In genomic region chr12:40464282-40464681, GRCm38 (mm10) we compare ENCODE assay signal across 8 mouse cellular contexts. TPM values are rescaled to one million over a fixed set of nuclear protein-coding genes. Genes with fewer than 3 reads are reported as not detected.
DNase-seq lines count a peak whose midpoint lies in the region; ATAC-seq and TF ChIP-seq lines count a peak whose summit lies in the region.

No protein-coding gene starts in this region.

- DNase-seq in lung, embryonic 14.5 days, result no peak
- no peak for DNase-seq in lung, postnatal 10 days
- peak; percentile 89 to 91 for DNase-seq in cerebellum, postnatal 25 days
- DNase-seq in midbrain, postnatal 0 days (ENCODE audit: low spot score), result no peak
- DNase-seq in liver, result no peak
- no peak for DNase-seq in T-cell, adult 2 months (ENCODE audit: low spot score)
- no peak for DNase-seq in ovary, postnatal 10 days (ENCODE audit: low spot score)

- no peak for TF ChIP-seq CTCF in lung, embryonic 14.5 days (IDR thresholded peaks at IDR 0.05; ENCODE audit: low read depth)
- TF ChIP-seq CTCF in midbrain, postnatal 0 days (IDR thresholded peaks at IDR 0.05), result no peak

- no peaks in the 10 kb centered on the region for H3K27me3 ChIP-seq in lung, embryonic 14.5 days (ENCODE audit: insufficient read depth, low read length)
- H3K27me3 ChIP-seq in heart, embryonic 15.5 days, result no peaks in the 10 kb centered on the region
- no peaks in the 10 kb centered on the region for H3K27me3 ChIP-seq in midbrain, postnatal 0 days (ENCODE audit: insufficient read depth, low read length)

- H3K9me3 ChIP-seq in lung, embryonic 14.5 days (ENCODE audit: low read depth, low read length), result no peaks in the 10 kb centered on the region
- no peaks in the 10 kb centered on the region for H3K9me3 ChIP-seq in heart, embryonic 15.5 days (replicated peaks)
- no peaks in the 10 kb centered on the region for H3K9me3 ChIP-seq in midbrain, postnatal 0 days (ENCODE audit: low read length)

- no peaks in the 10 kb centered on the region for H3K36me3 ChIP-seq in lung, embryonic 14.5 days (ENCODE audit: insufficient read depth)
- H3K36me3 ChIP-seq in heart, embryonic 15.5 days, result no peaks in the 10 kb centered on the region
- no peaks in the 10 kb centered on the region for H3K36me3 ChIP-seq in midbrain, postnatal 0 days (ENCODE audit: insufficient read depth, low read length)

- 50% methylated on average over 6 of the region's 6 CpGs for WGBS in lung, embryonic 14.5 days
- 52% methylated on average over 6 of the region's 6 CpGs for WGBS in heart, embryonic 15.5 days
- WGBS in midbrain, postnatal 0 days, result 67% methylated on average over 6 of the region's 6 CpGs

- H3K4me3 ChIP-seq in lung, embryonic 14.5 days (ENCODE audit: low read depth, low read length), result no peak overlapping the region
- no peak overlapping the region for H3K4me3 ChIP-seq in heart, embryonic 15.5 days
- H3K4me3 ChIP-seq in midbrain, postnatal 0 days (ENCODE audit: low read depth, low read length), result no peak overlapping the region

- 0 out of 2 replicates have a peak overlapping the region, but pooled peaks have one; percentile 12 for H3K27ac ChIP-seq in lung, embryonic 14.5 days (ENCODE audit: low read depth)
- H3K27ac ChIP-seq in heart, embryonic 15.5 days, result peak overlapping the region; percentile 20; the same call in 1 of the 2 replicates
- H3K27ac ChIP-seq in midbrain, postnatal 0 days (ENCODE audit: low read depth, low read length), result no peak overlapping the region; the same call in 1 of the 2 replicates

- peak; percentile 35; the same call in 1 of the 2 replicates for ATAC-seq in lung, embryonic 14.5 days (ENCODE audit: insufficient read depth)
- ATAC-seq in heart, embryonic 15.5 days (replicated peaks; ENCODE audit: insufficient number of reproducible peaks, insufficient read depth, low FRiP score, low read depth), result no peak
- ATAC-seq in midbrain, postnatal 0 days (ENCODE audit: low FRiP score), result peak; percentile 49; the same call in 1 of the 2 replicates

- H3K4me2 ChIP-seq in lung, embryonic 14.5 days, result peak overlapping the region; percentile 23; the same call in 1 of the 2 replicates
- H3K4me2 ChIP-seq in heart, embryonic 15.5 days, result no peak overlapping the region
- no peak overlapping the region for H3K4me2 ChIP-seq in midbrain, postnatal 0 days (ENCODE audit: low read depth, low read length, poor library complexity, severe bottlenecking)

- H3K9ac ChIP-seq in lung, embryonic 14.5 days, result no peak overlapping the region
- no peak overlapping the region for H3K9ac ChIP-seq in heart, embryonic 15.5 days
- no peak overlapping the region for H3K9ac ChIP-seq in midbrain, postnatal 0 days (replicated peaks; ENCODE audit: low read length, poor library complexity, severe bottlenecking)

- peaks cover 19% of the 10 kb centered on the region for H3K4me1 ChIP-seq in lung, embryonic 14.5 days (ENCODE audit: insufficient read depth)
- peaks cover 24% of the 10 kb centered on the region for H3K4me1 ChIP-seq in heart, embryonic 15.5 days (replicated peaks)
- H3K4me1 ChIP-seq in midbrain, postnatal 0 days (ENCODE audit: insufficient read depth, low read length), result peaks cover 12% of the 10 kb centered on the region; the same call in 1 of the 2 replicates

RNA-seq across cellular contexts. Expression of gene Dock4, which starts 18.5 kb away (rescaled TPM):
- 24.2 and 28.9 TPM in 2 replicates for polyA plus RNA-seq in lung, embryonic 14.5 days (2014; fragmentation: Nextera tagmentation; extraction: Ambion mirVana)
- 7.2 and 8.7 TPM in 2 replicates for polyA plus RNA-seq in heart, embryonic 15.5 days (2015; fragmentation: Nextera tagmentation; extraction: Ambion mirVana)
- total RNA-seq in midbrain, postnatal 0 days (2014; rRNA removed), result 28.6 and 38.7 TPM in 2 replicates
- polyA plus RNA-seq in midbrain, postnatal 0 days (2015; fragmentation: Nextera tagmentation; extraction: Ambion mirVana), result 12.3 and 15.5 TPM in 2 replicates

RNA-seq across cellular contexts. Expression of gene Zfp277, which starts 18.6 kb away (rescaled TPM):
- 45.5 and 46.7 TPM in 2 replicates for polyA plus RNA-seq in lung, embryonic 14.5 days (2014; fragmentation: Nextera tagmentation; extraction: Ambion mirVana)
- polyA plus RNA-seq in heart, embryonic 15.5 days (2015; fragmentation: Nextera tagmentation; extraction: Ambion mirVana), result 25.8 and 28.1 TPM in 2 replicates
- total RNA-seq in midbrain, postnatal 0 days (2014; rRNA removed), result 22.9 and 26.3 TPM in 2 replicates
- polyA plus RNA-seq in midbrain, postnatal 0 days (2015; fragmentation: Nextera tagmentation; extraction: Ambion mirVana), result 29.9 and 31.4 TPM in 2 replicates

Comparison
In these comparisons a context has a peak if more than half of its experiments do, and no peak if none do; other contexts are left out.
1. DNase-seq: peak in cerebellum, postnatal 25 days (2 of 2); none in lung, embryonic 14.5 days (single experiment), lung, postnatal 10 days (single experiment), midbrain, postnatal 0 days (single experiment), liver (single experiment), T-cell, adult 2 months (single experiment) and ovary, postnatal 10 days (single experiment).